Mouse (Mus musculus): ENCODE measurements around the gene Lama1. TPM values are rescaled to one million over a fixed set of nuclear protein-coding genes. Genes with fewer than 3 reads are reported as not detected.

The Lama1 gene
- polyA plus RNA-seq, 1 experiment from 2014 or later = 4.7 TPM

DNA sequence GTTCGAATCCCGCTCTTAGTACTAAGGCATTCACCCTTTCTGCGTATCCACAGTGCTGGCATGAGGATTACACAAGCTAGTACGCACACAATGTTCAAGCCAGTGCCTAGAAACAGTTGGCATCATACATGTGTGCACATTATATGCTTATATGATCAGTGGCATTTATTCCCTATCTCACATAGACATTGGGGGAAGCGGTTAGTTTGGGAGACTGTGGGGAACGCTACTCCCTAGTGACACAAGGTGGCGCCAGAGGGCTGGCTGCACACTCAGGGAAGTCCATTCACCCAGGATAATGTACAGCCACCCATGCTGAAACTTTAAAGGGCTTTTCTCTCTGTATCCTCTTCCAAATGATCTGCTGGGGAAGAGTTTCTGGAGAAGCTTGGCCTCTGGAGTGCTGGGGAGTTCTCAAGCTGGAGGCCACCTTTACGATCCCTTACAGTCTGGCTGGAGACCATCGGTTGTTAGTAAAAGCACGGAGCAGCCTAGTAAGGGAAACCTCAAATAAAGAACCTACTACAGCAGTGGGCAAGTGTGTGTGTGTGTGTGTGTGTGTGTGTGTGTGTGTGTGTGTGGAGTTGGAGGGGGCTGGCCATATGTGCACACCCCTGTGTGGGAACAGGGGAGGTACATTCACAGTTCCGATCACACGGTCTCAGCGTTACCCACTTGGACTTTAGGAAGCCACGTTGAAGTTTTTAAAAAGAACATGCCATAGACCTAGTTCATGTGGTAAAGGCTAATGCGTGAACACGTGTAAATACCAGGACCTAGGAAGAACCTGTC lies 164.9 kb downstream of the Lama1 start:
- H3K36me3 ChIP-seq (ENCODE audit: poor library complexity, severe bottlenecking) = no peaks in the 10 kb centered on the region
- H3K9ac ChIP-seq = no peak overlapping the region
- 80% methylated on average over 16 of the region's 16 CpGs for WGBS
- H3K4me3 ChIP-seq = no peak overlapping the region
- no peaks in the 10 kb centered on the region for H3K9me3 ChIP-seq (replicated peaks)
- peak; percentile 88 for ATAC-seq
- H3K27me3 ChIP-seq = no peaks in the 10 kb centered on the region
- H3K4me2 ChIP-seq = no peak overlapping the region
- no peaks in the 10 kb centered on the region for H3K4me1 ChIP-seq
- H3K27ac ChIP-seq = no peak overlapping the region

- no peaks in the 10 kb centered on the region for H3K36me3 ChIP-seq (ENCODE audit: poor library complexity, severe bottlenecking)
- no peak overlapping the region for H3K9ac ChIP-seq
- H3K9me3 ChIP-seq (replicated peaks) = no peaks in the 10 kb centered on the region
- no peaks in the 10 kb centered on the region for H3K4me1 ChIP-seq
- no peak overlapping the region for H3K4me2 ChIP-seq
- no peak overlapping the region for H3K27ac ChIP-seq
- 93% methylated on average over 10 of the region's 10 CpGs for WGBS
- no peak overlapping the region for H3K4me3 ChIP-seq
- H3K27me3 ChIP-seq = no peaks in the 10 kb centered on the region
- no peak for ATAC-seq
Measured at GRCm38 (mm10) chr17:67864363-67864762, 167.3 kb downstream of the Lama1 start.

- Histone ChIP-seq H3K4me2 (no peak overlapping the region), H3K27ac (no peak overlapping the region), H3K27me3 (no peaks in the 10 kb centered on the region), H3K4me1 (no peaks in the 10 kb centered on the region), H3K4me3 (no peak overlapping the region), H3K9ac (no peak overlapping the region), H3K36me3 (ENCODE audit: poor library complexity, severe bottlenecking) (no peaks in the 10 kb centered on the region), H3K9me3 (replicated peaks) (no peaks in the 10 kb centered on the region)
- no peak for ATAC-seq
- WGBS = 92% methylated on average over 3 of the region's 3 CpGs
Measured at GRCm38 (mm10) chr17:67864912-67865311, 167.9 kb downstream of the Lama1 start.

DNA sequence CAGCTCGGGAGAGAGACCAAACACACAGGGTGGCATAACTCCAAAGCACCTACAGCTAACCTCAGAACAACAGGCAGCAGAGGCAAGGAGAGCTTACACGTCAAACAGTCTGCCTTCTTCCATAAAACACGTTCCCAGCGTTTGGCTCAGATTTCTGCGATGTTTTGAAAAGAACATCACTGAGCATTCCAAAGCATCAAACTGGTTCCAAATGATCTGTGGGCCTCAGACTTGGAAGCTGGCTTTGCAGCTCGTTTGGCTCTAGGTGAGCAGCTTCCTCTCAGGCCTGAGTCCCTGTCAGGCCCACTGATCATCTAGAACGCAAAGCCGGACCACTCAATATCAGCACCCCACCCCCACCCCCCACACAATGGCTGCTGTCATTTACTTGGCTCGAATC lies 169.0 kb downstream of the Lama1 start:
- 70% methylated on average over 9 of the region's 9 CpGs for WGBS
- Histone ChIP-seq H3K4me3 (no peak overlapping the region), H3K9ac (no peak overlapping the region), H3K27me3 (no peaks in the 10 kb centered on the region), H3K36me3 (ENCODE audit: poor library complexity, severe bottlenecking) (no peaks in the 10 kb centered on the region), H3K9me3 (replicated peaks) (no peaks in the 10 kb centered on the region), H3K4me1 (no peaks in the 10 kb centered on the region), H3K27ac (no peak overlapping the region), H3K4me2 (no peak overlapping the region)
- no peak for ATAC-seq

GRCm38 (mm10) chr17:67866541-67867241 lies 169.6 kb downstream of the Lama1 start:
- Histone ChIP-seq H3K4me1 (no peaks in the 10 kb centered on the region), H3K4me2 (no peak overlapping the region), H3K27me3 (no peaks in the 10 kb centered on the region), H3K36me3 (ENCODE audit: poor library complexity, severe bottlenecking) (no peaks in the 10 kb centered on the region), H3K9me3 (replicated peaks) (no peaks in the 10 kb centered on the region), H3K9ac (no peak overlapping the region), H3K27ac (no peak overlapping the region), H3K4me3 (no peak overlapping the region)
- no peak for ATAC-seq
- 74% methylated on average over 20 of the region's 20 CpGs for WGBS

DNA sequence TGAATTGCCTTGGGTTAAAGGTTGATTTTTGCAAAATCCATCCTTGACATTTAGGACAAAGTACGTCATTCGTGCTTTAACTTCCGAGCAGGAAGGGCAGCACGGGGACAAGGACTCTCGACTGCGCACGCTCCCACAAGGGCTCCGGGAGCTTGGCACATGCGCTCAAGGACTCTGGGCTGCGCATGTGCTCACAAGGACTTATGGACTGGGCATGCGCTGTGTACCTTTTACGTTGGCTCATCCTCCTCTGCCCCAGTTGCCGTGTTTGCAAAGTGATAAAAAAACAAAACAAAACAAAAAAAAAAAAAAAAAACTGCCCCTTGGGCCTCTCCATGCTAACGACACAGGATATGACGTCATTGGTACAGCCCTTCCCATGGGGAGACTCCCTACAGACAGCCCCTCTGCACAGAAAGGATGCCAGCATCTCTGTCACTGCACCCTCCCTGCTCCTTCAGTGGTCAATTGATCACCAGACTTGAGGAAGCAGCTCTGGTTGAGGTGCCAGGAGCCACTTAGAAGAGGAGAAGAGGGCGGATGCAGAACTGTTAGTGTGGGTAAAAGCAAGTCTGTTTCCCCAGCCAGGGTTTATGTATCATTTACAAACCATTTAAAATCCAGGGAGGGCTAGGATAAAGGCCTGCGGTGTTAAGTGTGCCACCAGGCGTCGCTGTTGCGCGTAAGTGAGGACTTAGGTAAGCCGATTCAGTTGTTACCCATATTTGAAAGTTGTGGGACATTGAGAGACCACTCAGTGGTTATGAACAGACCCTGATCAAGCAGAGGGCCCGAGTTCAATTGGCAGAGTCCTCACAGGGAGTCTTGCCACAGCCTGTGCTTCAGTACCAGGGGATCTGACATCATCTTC lies 172.9 kb downstream of the Lama1 start:
- H3K9ac ChIP-seq = no peak overlapping the region
- no peak overlapping the region for H3K4me2 ChIP-seq
- WGBS = 68% methylated on average over 23 of the region's 23 CpGs
- H3K4me3 ChIP-seq = no peak overlapping the region
- no peaks in the 10 kb centered on the region for H3K9me3 ChIP-seq (replicated peaks)
- no peak overlapping the region for H3K27ac ChIP-seq
- no peaks in the 10 kb centered on the region for H3K27me3 ChIP-seq
- peak; percentile 77 for ATAC-seq
- no peaks in the 10 kb centered on the region for H3K4me1 ChIP-seq
- H3K36me3 ChIP-seq (ENCODE audit: poor library complexity, severe bottlenecking) = no peaks in the 10 kb centered on the region

Other genes starting within 250 kb of the Lama1 start
- not detected in 2 replicates for gene Lrrc30, start 64.5 kb upstream of the Lama1 start, polyA plus RNA-seq (2015; fragmentation: Nextera tagmentation; extraction: Ambion mirVana)